Mouse (Mus musculus) right cerebral cortex, adult 2 months (tissue): ENCODE measurements at regions not wholly inside any gene's neighbourhood (a gene's known extent, or its start where the extent isn't known, plus 50 kb on each side); places are given as distances from the start of the nearest gene placed in this dataset.

Source experiments
- DNase-seq, 2 experiments: peaks; one replicate each; pipeline ENCODE4 v3.0.0; 2021 to 2022; ENCODE audit warnings: low spot score in 2 of 2

DNA sequence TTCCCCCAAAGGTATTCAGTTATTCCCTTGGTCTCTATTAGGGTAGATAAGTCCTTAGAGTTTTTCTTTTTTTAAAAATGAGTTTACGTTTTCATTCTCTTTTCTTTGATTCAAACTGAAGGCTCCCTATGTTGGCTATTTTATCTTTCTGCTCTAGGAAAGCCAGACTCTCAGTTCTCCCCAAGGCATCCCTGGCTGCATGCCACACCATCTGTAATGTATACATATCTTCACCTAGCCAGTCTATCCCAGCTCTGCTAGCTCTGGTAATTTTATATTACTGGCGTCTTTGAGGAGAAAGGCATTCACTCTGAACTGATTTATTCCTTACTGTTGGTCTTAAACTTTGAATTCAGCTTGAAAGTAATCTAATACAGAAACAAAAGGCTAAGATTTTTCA lies 65.2 kb upstream of the Cabcoco1 start:
- peak; percentile 75 to 77 for DNase-seq

DNA sequence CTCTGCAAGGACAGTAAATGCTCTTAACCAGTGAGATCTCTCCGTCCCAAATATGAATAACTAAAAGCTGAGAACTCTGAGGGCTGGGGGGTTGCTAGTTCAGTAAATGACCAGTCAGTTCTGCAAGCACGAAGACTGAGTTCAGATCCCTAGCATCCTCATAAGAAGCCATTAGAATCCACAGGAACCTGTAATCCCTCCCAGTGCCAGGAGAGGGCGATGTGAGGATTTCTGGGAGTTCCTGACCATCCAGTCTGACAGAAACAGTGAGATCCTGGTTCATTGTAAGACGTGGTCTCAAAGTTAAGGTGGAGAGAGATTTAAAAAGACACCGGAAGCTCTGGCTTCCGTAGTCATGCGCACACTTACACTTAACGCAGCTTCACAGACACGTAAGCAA lies 70.2 kb upstream of the Cabcoco1 start:
- DNase-seq, result no peak

DNA sequence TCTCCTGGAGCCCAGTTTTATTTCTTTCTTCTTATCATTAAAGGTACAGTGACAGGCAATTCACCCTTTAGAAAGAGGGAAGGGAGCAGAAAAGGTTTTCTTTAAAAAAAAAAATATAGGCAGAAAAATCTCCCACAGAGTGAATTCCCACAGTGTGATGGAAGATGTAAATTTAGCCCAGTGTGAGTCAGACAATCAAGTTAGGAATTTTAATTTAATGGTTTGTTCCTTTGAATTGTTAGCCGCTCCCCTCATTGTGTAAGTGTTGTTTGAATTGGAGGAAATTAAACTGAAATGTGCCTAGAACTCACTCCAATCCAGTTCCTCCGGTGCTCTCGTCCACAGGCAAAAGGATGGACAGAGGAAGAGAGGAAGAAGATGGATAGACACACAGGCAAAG lies 71.0 kb upstream of the Cabcoco1 start:
- no peak for DNase-seq

DNA sequence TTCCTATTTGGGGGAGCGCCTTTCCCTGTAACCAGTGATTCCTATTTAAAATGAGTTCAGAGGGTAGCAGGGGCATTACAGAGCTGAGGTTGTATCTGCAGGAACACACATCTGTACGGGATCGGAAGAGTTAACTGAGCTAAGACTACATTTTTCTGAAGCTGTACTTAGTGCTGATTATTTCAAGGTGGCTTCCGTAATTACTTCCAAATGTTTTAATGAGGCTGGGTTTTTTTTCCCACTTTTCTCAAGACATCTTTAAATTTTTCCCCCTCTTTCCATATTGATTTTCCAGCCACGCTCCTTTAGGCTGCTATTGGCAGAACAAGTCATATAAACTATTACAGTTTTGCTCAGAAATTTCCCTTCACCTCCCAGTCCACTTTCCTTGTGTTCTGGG lies 82.1 kb upstream of the Cabcoco1 start:
- no peak for DNase-seq

DNA sequence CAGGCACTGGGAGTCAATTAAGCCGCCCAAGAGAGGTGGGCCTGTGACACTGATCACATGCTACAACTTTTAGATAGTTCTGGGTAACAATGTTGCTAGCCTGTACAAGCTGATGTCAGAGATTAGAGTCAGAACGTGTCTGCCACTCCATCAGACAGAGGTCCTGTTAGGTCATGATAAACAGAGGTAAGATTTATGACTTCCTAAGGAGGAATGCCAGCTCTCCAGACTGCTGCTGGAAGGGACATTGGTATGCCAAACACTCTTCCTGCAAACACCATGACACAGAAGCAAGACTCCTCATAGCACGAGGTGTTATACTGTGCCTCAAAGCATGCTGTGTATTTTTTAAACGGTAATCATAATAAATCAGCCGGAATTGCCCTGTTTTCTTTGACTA lies 83.6 kb upstream of the Cabcoco1 start:
- no peak for DNase-seq

DNA sequence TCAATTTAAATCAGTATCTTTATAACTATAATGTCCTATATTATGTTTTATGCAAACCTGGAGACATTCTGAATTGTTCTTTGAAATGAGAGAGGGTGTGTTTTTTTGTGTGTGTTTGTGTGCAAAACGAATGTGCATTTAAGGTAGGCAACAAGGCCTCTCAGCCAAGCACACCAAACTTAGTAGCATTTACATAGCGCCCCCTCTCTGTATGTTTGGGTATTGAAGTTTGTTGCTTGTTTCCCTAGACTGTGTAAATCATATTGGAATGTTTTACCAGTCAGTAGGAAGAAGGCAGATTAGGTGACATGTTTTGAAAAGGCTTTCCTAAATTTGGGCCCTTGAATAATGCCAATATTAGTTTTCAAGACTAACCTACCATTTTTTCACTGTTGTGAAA lies 84.1 kb upstream of the Cabcoco1 start:
- DNase-seq, result no peak

DNA sequence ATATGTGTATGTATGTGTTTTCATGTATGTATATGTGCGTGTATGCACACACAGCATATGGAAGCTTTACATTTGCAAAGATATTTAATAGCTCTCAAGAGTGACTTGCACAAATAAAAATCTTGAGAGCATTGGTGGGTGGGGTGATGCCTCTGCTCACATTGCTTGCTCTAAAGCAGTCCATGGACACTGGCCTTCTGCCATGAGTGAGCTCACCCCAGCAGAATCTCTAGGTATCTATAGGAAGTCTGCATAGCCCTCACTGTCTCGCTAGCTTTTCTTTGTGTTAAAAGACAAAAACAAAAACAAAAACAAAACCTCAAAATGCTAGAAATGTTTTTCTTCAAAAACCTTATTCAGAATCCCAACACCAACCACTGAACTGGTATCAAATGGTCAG lies 87.8 kb upstream of the Cabcoco1 start:
- no peak for DNase-seq

DNA sequence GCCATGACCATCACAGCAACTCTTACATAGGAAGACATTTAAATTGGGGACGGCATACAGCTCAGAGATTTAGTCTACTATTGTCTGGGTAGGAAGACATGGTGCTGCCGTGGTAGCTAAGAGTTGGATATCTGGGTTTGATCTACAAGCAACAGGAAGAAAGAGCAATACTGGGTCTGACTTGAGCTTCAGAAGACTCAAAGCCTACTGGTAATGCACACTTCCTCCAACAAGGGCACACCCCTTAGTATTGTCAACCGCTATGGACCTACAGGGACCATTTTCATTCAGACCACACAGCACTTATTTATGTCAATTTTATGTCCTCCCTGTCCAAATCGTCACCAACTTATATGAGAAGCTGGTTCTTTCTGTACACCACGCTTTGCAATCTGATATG lies 90.3 kb upstream of the Tmem26 start:
- no peak for DNase-seq

DNA sequence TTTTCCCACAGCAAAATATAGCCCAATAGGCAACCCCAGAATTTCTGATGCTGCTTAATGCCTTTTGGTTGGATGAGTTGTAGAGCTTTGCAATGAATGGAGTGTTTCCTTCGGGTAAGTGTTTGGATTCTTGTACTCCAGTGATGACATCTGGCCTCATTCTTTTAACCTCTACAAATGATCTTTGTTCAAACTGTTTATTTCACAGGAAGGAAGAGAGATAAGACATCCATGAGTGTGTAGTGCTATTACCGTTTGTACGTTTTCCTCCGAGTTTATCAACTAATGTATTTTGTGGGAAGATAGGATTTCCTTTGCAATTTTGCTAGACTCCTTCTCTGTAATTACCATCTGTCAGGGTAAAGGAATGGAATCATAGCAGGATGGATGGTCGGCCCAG lies 70.7 kb upstream of the Tmem26 start:
- DNase-seq, result no peak

DNA sequence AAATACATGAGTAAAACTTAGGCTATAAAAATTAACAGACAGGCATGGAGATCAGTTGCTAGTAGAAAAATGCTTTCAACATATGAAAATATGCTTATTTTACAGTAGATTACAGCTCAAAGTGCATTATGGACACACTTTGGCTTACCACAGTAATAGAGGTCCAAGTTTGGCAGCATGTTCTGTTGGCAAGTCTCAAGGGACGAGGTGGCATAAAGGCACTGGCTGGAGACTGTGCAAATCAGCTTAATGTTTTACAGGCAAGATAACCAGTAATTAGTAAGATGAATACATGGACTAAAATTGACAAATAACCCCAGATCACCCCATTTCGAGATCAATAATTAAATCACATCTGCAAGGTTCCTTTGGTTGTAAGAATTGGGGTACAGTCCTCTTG lies 68.0 kb upstream of the Tmem26 start:
- DNase-seq, result no peak

DNA sequence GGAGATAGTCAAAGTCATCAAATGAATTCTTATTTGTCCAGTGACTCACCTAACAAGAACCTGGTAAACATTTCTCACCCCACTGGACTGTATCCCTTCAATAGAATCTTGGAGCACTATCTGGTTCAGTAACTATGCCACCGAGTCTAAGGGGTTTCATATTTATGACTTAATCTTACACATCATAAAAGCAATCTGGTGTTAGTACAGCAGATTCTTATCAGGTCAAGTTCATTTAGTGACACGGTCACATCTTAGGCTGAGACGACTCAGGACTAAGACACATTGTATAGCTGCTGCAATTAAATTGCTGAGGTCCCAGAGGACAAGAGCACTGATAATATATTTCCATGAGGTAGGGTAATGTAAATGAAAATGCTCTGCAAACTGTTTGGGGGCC lies 57.4 kb upstream of the Tmem26 start:
- DNase-seq, result no peak

DNA sequence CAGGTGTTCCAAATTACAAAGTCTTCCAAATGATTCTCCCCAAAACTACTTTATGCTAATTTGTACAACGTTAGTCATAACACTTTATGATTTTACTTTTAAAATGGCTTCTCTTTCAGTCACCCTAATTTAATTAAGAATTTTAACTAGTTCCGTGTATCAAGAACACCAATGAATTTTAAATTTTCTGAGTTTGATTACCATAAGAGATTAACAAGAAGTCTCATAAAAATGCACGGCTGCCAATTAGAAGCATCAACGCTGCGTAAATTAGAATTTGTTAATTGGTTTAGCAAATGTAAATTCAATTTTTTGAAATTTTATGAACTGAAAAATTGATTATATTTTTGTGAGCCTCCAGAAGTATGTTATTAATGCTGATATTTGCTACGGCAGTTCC lies 54.1 kb upstream of the Tmem26 start:
- DNase-seq, result no peak

DNA sequence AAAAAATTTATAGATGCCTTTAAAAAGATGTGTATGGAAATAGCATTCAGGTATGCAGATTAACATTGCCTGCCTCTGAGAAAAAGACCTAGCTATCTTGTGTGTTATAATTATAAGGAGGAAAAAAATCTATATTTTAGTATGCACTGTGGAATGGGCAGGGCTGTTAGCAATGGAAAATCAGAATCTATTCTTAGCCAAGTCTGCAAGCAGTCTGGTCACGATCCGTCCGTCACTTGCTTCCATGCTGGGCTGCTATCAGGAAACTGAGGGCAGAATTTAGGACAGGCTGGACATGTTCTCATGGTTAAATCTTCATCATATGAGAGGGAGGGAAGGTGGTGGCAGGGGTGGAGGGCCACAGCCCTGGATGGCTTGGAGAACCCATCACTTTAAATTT lies 53.5 kb upstream of the Tmem26 start:
- DNase-seq, result peak; percentile 6 to 11

DNA sequence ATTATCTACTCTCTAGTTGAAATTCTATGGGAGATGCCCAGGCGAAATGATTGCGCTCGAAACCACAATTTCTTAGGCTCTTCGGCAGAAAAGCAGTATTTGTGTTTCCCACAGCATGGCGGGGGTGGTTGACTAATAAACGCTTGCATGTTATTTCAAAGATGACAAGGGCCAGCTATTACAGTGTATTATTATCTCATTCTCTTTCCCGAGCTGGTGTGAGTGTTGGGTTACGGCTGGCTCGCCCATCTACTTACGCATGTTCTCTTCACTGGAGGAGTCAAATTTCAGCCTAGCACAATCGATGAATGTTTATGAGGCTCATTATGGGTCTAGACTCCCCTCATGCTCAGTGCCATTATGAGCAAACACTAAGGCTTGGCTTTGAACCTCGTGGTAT lies 51.2 kb upstream of the Tmem26 start:
- no peak for DNase-seq

DNA sequence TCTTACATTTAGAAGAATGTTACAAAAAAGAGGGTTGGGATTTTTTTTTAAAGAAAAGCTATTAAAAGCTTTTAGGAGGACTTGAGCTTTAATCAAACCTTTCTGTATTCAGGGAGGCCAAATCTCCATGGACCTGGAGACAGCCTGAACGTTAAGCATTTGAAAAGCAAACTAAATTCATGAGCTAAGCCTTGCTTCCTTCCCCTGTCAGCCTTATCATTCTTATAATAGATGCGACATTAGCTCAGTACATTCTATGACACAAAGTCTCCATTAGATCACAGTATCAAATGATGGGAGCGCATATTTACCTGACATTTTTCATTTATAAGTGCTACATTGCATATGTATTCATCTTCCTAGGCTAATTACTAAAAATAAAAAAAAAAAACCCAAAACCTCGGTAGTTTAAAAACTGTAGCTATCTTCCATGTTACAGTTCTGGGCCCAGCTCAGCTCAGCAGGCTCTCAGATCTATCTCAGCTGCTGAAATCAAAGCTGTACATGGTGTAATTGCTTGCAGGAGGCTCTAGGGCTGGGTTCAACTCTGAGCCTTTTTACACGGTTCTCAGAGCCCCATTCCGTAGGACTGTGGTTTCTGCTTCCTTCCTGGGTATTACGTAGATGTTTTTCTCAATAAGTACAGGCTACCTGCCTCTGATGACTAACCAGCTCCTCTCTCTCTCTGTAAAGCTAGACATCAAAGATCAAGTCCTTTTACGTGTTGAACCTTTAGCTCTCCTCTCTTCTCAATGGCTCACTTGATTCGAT lies 50.2 kb upstream of the Tmem26 start:
- no peak for DNase-seq
